Mouse (Mus musculus) brown adipose tissue, adult 24 weeks (tissue): Measurements from ENCODE around the gene Vwce. TPM values are rescaled to one million over a fixed set of nuclear protein-coding genes. Genes with fewer than 3 reads are reported as not detected.
A peak's percentile ranks its signal among the peaks of the same experiment; 100 is the strongest.

Source experiments
- H3K27ac ChIP-seq: fragments of 200-500 bp; replicated peaks from 2 replicates; pipeline ENCODE4 v1.5.1; 2012; ENCODE audit warnings: low read depth, mild to moderate bottlenecking, low read length
- H3K4me1 ChIP-seq: fragments of 200-500 bp; 2 replicates; pipeline ENCODE4 v1.6.1; 2012; ENCODE audit warnings: low read length, mixed read lengths; ENCODE audit not compliant: control insufficient read depth, insufficient read depth, insufficient read length
- H3K4me3 ChIP-seq: fragments of 200-500 bp; 2 replicates; pipeline ENCODE4 v1.5.1; 2012; ENCODE audit warnings: low read depth, mild to moderate bottlenecking, low read length, moderate library complexity; ENCODE audit not compliant: insufficient read depth
- polyA plus RNA-seq: library from polyadenylated mRNA; stranded (reverse); fragments of >200 nt; gene quantifications from 2 replicates; pipeline ENCODE4 v1.2.4, GENCODE M21; 2012; ENCODE audit not compliant: missing spikeins, insufficient read depth, insufficient read length

Vwce gene
- polyA plus RNA-seq, 1 experiment, result not detected

DNA sequence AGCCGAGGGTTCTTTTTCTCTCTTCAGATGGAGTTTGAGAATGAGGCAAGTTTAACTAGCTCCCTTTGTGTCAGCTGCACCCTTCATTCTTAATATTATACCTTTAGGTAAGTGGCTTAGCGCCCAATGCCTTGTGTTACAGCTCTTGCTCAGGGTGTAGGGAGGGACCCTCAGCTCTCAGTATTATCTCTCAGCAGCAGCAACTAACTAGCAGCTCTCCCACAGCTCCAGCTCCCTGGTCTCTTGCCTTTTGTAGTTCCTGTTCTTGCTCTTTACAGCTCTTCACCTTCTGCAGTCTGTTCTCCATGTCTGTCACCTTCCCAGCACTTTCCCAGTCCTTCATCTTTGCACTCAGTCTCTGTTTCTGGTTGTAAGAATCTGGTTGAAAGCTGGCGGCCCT lies 57.6 kb downstream of the Vwce start:
- 0 out of 2 replicates have a peak overlapping the region, but pooled peaks have one; percentile 8 for H3K27ac ChIP-seq
- H3K4me3 ChIP-seq, result no peak overlapping the region
- H3K4me1 ChIP-seq, result peaks cover 17% of the 10 kb centered on the region

DNA sequence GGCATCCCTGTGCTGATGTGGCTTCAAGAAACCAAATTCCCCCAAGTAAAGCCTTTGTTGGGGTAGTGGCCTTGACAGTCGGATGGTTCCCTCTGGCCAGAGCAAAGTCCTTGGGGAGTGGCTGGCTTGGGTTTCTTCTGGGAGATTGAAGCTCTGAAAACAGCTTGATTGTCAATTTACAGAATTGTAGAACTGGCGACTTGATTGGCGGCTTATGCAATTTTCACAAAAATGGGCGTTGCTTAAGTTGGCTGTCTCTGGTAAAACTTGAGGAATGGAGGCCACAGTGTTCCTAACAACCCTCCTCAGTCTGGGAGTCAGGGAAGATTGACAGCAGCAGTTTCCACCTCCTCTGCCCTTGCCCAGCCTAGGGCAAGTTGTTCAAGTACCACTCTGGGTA lies 58.3 kb downstream of the Vwce start:
- H3K4me1 ChIP-seq, result peaks cover 19% of the 10 kb centered on the region
- H3K4me3 ChIP-seq, result no peak overlapping the region
- no peak overlapping the region for H3K27ac ChIP-seq

DNA sequence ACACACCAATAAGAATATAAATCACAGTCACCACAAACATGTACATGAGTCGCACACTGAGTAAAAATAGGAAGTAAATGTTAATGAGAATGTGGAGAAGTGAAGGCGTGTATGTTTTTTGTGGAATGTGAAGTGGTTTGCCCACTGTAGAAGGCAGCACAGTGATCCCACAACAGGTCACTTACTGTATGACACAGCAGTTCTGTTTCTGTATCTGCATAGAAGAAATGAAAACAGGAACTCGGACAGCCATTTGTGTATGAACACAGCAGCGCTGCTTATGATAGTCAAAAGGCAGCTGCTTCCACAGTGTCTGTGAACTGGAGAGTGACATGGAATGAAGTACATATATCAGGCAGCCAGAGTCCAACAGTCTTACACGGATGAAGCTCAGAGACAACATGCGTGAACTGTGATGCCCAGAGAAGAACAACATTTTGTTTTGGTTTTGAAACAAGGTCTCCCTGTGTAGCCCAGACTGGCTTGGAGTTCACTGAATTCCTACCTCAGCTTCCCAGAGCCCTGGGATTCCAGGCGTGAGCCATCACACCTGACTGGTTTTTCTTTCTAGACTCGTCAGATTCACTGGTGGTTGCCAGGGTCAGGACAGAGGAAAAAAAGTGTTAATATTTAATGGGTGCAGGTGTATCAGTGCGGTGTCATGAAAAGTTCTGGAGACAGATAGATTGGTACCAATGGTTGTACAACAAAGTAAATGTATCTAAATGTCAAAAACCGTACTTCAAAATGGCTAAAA lies 60.1 kb downstream of the Vwce start:
- Histone ChIP-seq H3K27ac (peak overlapping the region; percentile 55), H3K4me3 (no peak overlapping the region), H3K4me1 (peaks cover 34% of the 10 kb centered on the region)

DNA sequence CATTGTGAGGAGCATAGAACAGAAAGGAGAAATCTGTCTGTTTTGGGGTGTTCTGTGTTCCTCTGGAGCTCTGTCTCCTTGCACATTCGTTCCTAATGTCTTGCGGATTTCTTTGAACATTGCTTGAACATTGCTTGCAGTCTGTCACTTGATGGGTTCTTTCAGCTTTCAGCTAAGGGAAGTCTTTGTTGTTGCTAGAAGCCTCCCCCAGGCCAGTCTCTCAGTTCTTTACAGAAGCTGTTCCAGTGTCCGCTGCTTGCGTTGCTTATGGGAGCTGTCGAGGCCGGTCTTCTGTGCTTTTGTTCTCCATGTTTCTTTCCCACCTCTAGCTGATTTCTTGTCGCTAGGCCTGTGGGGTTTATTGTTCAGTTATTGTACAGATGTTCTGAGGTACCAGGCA lies 61.8 kb downstream of the Vwce start:
- peaks cover 35% of the 10 kb centered on the region for H3K4me1 ChIP-seq
- H3K27ac ChIP-seq, result no peak overlapping the region
- H3K4me3 ChIP-seq, result no peak overlapping the region

DNA sequence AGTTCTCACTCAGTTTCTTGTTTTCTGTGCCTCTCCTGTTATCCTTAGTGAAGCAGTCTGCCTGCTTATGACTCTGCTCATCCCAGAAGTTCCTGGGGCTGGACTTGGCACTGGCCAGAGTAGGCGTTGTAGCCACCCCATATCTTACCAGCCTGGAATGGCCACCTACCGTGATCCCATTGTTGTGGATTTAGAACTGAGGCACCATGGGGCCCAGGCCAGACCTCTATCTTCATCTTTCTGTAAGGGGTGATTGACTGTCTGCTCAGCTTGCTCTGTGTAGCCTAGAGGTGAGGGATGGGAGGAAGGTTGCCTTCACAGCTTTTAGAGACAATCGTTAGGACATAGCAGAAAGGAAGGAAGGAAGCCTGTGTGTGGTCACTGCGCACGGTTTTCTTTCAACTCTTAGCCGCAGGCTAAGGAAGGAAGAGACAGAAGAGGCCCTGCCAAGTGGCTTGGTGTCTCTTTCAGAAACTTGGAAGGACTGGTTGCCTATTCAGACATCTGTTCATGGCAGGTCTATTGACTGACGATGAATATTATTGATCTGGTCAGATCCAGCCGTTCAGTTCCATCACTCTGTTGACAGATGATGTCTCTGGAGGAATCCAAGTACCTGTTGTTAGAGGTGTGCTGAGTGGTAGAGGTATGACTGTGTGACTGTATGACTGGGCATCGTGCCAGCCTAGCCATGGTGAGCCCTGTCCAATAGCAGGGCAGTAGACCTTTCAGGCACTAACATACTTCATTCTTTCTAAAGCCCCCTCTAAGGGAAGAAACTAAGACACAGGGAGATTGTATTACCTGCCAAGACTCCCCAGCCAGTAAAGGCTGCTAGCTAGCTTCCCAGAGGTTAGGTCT lies 64.3 kb downstream of the Vwce start:
- Histone ChIP-seq H3K4me3 (no peak overlapping the region), H3K27ac (0 out of 2 replicates have a peak overlapping the region, but pooled peaks have one; percentile 19), H3K4me1 (peaks cover 48% of the 10 kb centered on the region)

DNA sequence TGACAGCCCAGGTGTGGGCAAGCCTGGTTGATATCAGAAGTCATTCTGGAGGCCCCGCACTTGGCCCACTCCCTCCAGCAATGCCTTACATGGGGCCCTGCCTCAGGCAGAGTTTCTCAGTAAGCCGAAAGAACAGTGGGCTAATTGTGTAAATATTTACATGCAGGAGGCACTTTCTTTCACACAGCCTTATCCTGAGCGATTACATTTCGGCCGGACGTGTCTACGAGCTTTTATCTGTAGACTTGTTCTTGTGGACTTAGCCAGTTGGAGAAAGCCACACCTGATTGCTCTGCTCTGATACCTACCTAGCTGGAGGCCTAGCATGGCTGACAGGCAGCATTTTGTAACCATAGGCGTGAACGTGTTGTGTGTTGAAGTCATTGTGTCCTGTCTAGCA lies 65.8 kb downstream of the Vwce start:
- H3K27ac ChIP-seq, result no peak overlapping the region
- no peak overlapping the region for H3K4me3 ChIP-seq
- peaks cover 51% of the 10 kb centered on the region for H3K4me1 ChIP-seq

DNA sequence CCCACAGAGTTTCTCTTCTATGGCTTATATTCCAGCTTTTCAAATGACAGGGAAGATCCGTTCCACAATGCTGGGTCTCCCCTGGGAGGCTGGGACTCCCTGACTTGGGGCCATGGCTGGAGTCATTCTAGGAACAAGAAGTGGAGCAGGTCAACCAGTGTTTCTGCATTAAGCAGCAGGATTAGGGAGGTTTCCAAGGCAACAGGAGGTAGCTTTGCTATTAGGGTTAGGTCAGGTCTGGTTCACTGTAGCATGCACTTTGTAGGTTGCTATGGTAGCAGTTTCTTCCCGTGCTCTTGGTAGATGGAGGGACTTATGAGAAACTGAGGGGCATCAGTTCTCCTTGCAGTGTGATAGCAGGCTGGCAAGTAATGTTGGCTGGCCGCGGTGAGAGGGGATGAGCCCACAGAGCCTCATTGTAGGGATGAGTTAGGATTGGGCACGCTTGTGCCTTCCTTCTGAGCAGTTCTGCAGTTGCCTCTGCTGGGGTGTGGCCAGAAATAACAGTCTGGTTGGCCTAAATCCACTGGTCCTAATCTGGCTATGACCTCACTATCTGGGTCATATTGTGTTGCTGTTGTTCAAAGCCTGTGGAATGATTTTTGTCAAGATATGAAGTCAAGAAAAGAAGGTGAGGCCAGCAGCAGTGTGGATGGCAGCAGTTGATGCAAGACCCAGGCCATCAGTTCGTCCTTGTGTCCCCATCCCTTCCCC lies 67.2 kb downstream of the Vwce start:
- H3K4me1 ChIP-seq, result peaks cover 51% of the 10 kb centered on the region
- H3K27ac ChIP-seq, result no peak overlapping the region
- no peak overlapping the region for H3K4me3 ChIP-seq

DNA sequence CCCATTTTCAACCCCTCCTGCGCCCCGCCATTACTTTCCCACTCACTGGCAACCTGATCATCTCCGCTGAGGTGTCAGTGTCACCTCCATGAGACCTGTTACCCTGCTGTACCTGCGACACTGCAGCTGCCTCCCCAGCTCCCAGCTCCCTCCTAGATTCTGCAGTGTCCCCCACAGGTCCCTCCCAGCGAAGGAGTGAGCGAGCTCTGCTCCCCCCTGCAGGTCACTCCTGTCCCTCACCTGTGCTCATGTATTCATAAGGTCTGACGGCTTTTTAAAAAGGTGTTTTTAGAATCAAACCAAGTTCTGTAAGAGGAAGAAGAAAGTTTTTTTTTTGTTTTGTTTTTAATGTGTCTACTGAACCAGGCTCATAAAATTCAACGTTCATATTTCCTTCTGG lies 68.1 kb downstream of the Vwce start:
- Histone ChIP-seq H3K4me3 (no peak overlapping the region), H3K4me1 (peaks cover 49% of the 10 kb centered on the region), H3K27ac (no peak overlapping the region)

DNA sequence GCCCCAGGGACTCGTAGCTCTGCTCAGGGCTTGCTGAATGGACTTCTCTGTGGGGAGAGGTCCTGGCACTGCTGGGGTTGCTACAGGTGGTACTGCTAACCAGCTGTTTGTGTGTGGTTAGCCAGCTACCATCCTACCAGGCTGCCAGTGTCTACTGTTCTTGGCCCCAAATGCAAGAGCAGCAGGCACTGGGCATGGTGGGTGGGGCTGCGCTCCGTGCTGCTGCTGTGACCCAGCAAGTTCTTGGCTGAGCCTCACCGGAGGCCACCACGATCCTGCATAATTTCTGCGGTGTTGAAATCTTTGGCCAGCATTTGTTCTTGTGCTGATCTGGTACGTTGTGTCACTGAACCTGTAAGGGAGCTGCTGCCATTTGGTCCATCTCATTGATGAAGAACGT lies 69.5 kb downstream of the Vwce start:
- no peak overlapping the region for H3K27ac ChIP-seq
- H3K4me1 ChIP-seq, result peaks cover 41% of the 10 kb centered on the region
- no peak overlapping the region for H3K4me3 ChIP-seq

DNA sequence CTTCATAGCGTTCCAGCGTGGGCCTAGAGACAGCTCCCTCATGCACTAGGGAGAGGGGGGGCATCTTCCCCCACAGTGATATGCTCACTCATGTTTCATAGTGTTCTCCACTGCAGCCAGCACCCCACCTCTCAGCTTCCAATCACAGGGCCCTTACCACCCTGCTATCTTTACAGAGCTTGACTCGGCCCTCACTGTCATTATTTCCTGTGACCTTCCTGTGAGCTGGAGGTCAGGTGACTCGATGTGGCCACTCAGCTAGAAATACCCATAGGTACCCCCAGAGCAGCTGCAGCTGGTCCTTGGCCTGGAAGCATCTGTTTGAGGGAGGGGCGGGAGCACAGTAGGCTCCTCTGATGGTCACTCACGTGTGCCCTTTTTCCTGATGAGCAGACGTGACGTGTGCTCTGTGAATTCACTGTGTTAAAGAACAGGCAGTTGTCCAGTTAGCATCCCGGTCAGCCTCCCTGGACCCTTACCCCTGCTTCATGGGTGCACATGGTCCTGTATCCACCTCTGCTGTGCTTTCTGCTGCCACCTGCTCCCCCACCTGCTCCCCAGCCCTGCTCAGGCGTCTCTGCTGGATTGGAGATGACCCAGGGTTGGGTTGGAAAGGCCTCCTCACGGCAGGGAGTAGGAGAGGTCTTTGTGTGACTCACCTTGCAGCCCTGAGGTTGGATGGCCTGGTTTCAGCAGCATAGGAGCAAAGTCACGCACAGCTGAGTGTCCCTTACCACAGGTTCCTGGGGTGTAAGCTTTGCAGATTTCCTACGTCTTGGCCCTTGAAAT lies 73.3 kb downstream of the Vwce start:
- Histone ChIP-seq H3K4me3 (no peak overlapping the region), H3K27ac (no peak overlapping the region), H3K4me1 (peaks cover 11% of the 10 kb centered on the region; the same call in 1 of the 2 replicates)

DNA sequence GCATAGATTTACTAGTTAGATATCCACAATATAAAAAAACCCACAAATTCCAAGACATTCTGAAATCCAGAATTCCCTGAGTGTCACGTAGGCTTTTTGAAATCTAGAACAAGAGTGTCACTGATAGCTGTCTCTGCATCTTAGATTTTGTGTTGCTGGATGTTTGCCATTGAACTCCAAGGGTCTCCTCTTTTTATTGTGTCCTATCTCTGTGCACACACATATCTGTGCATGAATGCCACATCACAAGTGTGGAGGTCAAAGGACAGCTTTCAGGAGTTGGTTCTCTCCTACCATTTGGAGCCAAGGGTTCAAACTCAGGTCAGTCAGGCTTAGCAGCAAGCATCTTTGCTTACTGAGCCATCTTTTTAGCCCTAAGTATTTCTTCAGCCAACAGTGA lies 73.9 kb downstream of the Vwce start:
- peaks cover 8% of the 10 kb centered on the region; the same call in 1 of the 2 replicates for H3K4me1 ChIP-seq
- no peak overlapping the region for H3K4me3 ChIP-seq
- H3K27ac ChIP-seq, result no peak overlapping the region

DNA sequence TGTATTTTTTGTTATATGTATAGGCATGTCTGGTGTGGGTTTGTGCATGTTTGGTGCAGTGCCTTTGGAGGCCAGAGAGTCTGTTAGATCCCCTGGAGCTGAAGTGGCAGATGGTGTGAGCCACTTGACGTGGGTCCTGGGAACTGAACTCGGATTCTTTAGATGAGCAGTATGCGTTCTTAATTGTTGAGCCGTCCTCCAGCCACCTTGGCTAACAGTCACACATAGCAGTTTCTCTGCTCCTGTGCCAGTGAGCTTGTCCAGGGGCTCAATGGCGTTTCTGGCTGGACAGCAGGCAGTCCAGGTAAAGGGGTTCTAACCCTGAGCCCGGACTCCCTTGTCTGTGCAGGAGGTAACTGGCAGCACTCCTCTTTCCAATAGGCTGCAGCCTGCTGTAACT lies 74.9 kb downstream of the Vwce start:
- Histone ChIP-seq H3K4me3 (no peak overlapping the region), H3K4me1 (no peaks in the 10 kb centered on the region), H3K27ac (no peak overlapping the region)

DNA sequence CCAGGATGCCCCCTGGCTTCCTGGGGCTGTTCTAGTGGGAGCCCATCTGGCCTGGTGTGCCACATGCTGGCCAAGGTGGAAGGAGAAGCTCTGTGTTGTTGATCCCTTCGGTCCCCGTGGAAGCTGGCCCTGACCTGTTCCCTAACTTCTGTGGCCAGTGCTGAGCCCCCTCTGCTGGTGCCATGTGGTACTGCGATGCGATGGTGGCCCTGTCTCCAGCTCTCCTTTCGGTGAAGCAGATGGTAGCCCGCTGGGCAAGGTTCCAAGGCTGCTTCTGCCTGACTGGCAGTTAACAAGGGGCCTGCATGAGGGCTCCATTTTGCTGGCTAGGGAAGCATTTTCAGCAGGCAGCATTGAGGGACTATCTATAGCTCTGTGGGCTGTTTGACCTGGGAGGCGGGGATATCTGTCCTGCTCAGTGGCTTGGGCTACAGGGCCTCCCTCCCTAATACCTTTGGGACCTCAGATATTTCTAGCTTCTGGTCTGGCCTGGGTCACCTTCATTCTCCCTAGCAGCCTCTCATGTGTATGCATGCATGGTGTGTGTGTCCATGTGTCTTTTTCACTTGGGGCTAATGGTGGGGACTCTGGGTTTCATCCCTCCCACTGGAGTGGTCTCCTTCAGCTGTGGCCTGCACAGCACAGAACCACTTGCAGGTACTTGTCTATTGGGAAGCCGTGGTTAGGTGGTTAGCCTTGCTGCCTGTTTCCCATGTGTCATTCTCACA lies 75.5 kb downstream of the Vwce start:
- no peak overlapping the region for H3K27ac ChIP-seq
- H3K4me1 ChIP-seq, result no peaks in the 10 kb centered on the region
- H3K4me3 ChIP-seq, result no peak overlapping the region

DNA sequence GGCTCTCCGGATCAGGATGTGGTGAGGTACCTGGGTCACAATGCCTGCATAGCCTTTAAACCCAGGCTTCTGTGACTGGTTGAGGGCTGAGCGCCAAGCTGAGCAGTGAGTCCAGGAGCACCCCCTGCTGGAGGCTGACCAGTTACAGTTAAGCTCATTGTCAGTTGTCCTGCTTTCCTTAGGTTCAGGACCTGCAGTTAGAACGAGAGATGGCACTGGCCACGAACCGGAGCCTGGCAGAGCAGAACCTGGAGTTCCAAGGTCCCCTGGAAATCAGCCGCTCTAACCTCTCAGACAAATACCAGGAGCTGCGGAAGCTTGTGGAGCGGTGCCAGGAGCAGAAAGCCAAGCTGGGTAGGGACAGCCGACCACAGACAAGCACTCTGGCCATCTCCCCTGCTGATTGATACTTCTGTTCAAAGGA lies 76.1 kb downstream of the Vwce start:
- no peaks in the 10 kb centered on the region for H3K4me1 ChIP-seq
- H3K4me3 ChIP-seq, result no peak overlapping the region
- H3K27ac ChIP-seq, result no peak overlapping the region
